Mouse (Mus musculus) limb, embryonic 15.5 days (tissue): ENCODE measurements at regions not wholly inside any gene's neighbourhood (a gene's known extent, or its start where the extent isn't known, plus 50 kb on each side); places are given as distances from the start of the nearest gene placed in this dataset.

Source experiments
- ATAC-seq: fragments of 200-750 bp; cut with Nextera tagmentation; 2 replicates; pipeline ENCODE4 v1.8.0; 2017; ENCODE audit warnings: low read depth, moderate TSS enrichment; ENCODE audit not compliant: insufficient number of reproducible peaks, low FRiP score, low TSS enrichment
- H3K27ac ChIP-seq: fragments of 300-500 bp; sonication (generic); 2 replicates; pipeline ENCODE4 v1.5.1; 2015; ENCODE audit warnings: moderate library complexity, mild to moderate bottlenecking, inconsistent platforms
- H3K27me3 ChIP-seq: fragments of 300-500 bp; sonication (generic); 2 replicates; pipeline ENCODE4 v1.6.1; 2015; ENCODE audit warnings: inconsistent platforms
- H3K36me3 ChIP-seq: fragments of 300-500 bp; sonication (generic); 2 replicates; pipeline ENCODE4 v1.6.1; 2015; ENCODE audit warnings: inconsistent platforms
- H3K4me1 ChIP-seq: fragments of 300-500 bp; sonication (generic); 2 replicates; pipeline ENCODE4 v1.6.1; 2015; ENCODE audit warnings: inconsistent platforms
- H3K4me2 ChIP-seq: fragments of 300-500 bp; sonication (generic); 2 replicates; pipeline ENCODE4 v1.6.1; 2015; ENCODE audit warnings: mild to moderate bottlenecking, inconsistent platforms
- H3K4me3 ChIP-seq: fragments of 300-500 bp; sonication (generic); 2 replicates; pipeline ENCODE4 v1.5.1; 2015; ENCODE audit warnings: mild to moderate bottlenecking, inconsistent platforms
- H3K9ac ChIP-seq: fragments of 300-500 bp; sonication (generic); 2 replicates; pipeline ENCODE4 v1.6.1; 2015; ENCODE audit warnings: inconsistent platforms
- H3K9me3 ChIP-seq: fragments of 300-500 bp; sonication (generic); 2 replicates; pipeline ENCODE4 v1.6.1; 2016; ENCODE audit warnings: inconsistent platforms
- WGBS: fragments of 180-500 bp; shearing (Covaris S2); methylation state at CpG from one replicate; pipeline ENCODE4 v1.1.7; 2015; 5-methylcytosine and 5-hydroxymethylcytosine counted together

DNA sequence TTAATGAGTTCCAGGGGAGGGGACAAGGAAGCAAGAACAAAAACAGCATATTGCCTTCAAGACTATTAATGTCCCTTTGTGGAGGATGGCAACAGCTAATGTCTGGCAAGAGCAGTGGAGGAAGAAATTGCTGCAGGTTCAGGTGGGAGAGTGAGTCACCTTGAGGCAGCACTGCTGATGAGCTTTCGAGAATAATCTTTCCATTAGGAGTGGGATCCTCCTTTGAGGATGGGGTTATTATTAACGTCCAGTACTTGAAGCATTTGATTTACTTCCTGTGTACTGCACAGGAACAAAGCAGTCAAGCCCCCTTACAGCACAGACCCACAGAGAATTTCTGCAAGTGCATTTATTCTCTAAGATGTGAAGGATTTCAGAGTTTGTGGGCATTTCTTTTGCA is 671.2 kb upstream of the Stxbp6 start:
- WGBS = 44% methylated on average over 2 of the region's 2 CpGs

DNA sequence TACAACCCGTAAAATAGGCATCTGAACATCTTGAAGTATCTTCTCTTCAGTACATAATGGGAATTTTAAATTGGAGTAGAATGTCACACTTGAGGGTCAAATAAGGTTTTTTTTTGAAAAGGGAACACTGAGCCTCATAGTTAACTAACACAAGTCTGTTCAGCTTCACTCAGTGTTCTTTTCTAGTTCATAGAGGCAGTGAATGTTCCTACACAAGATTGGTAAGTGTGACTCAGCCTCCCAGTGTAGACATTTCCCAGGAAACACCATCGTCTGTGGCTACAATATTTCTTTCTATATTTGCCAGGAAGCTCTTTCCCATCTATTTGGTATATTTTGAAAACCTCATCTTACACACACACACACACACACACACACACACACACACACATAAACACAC is 670.1 kb upstream of the Stxbp6 start:
- ATAC-seq = no peak
- no peaks in the 10 kb centered on the region for H3K9me3 ChIP-seq
- H3K27ac ChIP-seq = no peak overlapping the region
- H3K36me3 ChIP-seq = no peaks in the 10 kb centered on the region
- H3K4me2 ChIP-seq = no peak overlapping the region
- H3K4me1 ChIP-seq = no peaks in the 10 kb centered on the region
- no peaks in the 10 kb centered on the region for H3K27me3 ChIP-seq
- 81% methylated on average over 2 of the region's 2 CpGs for WGBS
- no peak overlapping the region for H3K9ac ChIP-seq
- H3K4me3 ChIP-seq = no peak overlapping the region

More for the DNA sequence above, 671.2 kb upstream of the Stxbp6 start:
- Histone ChIP-seq H3K4me3 (no peak overlapping the region), H3K27ac (no peak overlapping the region), H3K27me3 (no peaks in the 10 kb centered on the region), H3K9ac (no peak overlapping the region), H3K9me3 (no peaks in the 10 kb centered on the region), H3K4me1 (no peaks in the 10 kb centered on the region), H3K4me2 (no peak overlapping the region), H3K36me3 (no peaks in the 10 kb centered on the region)
- no peak for ATAC-seq

DNA sequence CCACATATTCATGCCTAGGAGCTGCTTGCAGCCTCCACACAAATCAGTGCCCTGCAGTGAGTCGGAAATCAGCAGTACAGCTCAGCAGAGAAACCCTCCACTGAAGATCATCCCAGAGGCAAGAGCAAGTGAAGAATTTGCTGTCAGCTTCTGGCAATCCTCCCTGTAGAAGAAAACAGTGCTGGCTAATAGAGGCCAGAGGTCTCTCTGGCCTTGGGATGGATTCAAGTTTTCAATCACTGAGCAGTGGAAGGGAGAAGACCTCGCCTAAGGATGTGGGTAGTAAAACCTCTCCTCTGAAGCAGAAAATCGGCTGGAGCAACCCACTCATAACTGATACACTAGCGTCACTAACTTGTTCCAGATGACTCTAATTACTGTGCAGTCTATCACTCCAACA is 659.2 kb upstream of the Stxbp6 start:
- Histone ChIP-seq H3K9ac (no peak overlapping the region), H3K4me2 (no peak overlapping the region), H3K27ac (no peak overlapping the region), H3K4me1 (no peaks in the 10 kb centered on the region), H3K9me3 (no peaks in the 10 kb centered on the region), H3K36me3 (no peaks in the 10 kb centered on the region), H3K27me3 (no peaks in the 10 kb centered on the region), H3K4me3 (no peak overlapping the region)
- no peak for ATAC-seq
- WGBS = 22% methylated on average over 4 of the region's 4 CpGs

DNA sequence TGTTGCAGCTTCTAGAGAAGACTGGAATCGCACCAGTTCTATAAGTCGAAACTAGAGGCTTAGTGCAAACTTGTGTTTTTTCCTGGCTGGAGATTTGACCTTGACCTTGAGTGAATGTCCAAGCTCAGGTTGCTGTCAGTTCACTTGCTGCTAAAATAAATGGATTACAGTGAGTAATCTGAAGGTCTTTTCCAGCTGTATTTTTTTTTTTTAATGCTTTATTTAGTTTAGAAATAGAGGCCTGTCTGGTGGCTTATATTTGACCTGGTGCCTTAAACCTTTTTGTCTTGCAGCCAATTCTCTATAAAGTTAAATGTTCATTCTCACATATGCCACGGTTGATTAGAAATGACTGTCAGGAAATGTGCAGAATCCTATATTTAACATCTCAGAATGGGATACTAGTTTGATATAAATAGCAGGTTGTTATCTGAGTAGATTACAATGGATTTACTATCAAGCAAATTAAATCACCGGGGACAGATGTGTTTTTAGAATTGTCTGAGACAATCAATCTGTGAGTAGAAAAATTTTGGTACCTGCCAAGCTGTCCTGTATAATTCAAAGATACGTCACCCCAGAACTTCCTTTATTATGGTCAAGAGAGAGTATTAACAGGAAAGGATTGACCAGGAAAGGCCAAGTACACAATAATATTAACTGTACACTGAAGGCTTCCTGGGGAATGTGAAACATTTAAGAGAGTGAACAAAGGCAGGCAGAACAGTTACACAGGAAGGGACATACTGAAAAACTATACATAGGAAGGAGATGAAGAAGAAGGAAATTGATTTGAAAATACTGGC is 650.3 kb upstream of the Stxbp6 start:
- H3K4me2 ChIP-seq = no peak overlapping the region
- no peaks in the 10 kb centered on the region for H3K9me3 ChIP-seq
- no peak for ATAC-seq
- H3K9ac ChIP-seq = no peak overlapping the region
- 67% methylated on average over 5 of the region's 5 CpGs for whole genome bisulfite sequencing
- H3K4me3 ChIP-seq = no peak overlapping the region
- H3K27me3 ChIP-seq = no peaks in the 10 kb centered on the region
- H3K36me3 ChIP-seq = no peaks in the 10 kb centered on the region
- H3K27ac ChIP-seq = no peak overlapping the region
- H3K4me1 ChIP-seq = no peaks in the 10 kb centered on the region

DNA sequence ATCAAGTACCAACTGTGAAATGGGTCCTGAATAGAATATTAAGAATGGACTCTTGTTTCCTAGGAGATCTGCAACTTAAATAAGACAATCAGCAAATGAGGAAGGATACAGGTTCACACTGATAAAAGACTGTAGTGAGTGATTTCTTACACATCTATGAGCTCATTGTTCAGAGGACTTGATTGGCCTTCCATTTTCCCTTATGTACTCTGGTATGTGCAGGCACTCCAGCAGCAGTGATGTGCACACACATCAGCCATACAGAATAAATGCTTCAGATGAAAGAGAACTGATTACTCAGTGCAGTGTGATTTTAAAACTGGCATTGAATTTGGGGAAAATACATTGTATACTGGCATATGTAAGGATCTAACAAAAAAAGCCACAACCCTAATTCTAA is 636.8 kb upstream of the Stxbp6 start:
- Histone ChIP-seq H3K36me3 (no peaks in the 10 kb centered on the region), H3K4me1 (no peaks in the 10 kb centered on the region), H3K27me3 (no peaks in the 10 kb centered on the region), H3K9ac (no peak overlapping the region), H3K4me2 (no peak overlapping the region), H3K4me3 (no peak overlapping the region), H3K27ac (no peak overlapping the region), H3K9me3 (no peaks in the 10 kb centered on the region)
- no peak for ATAC-seq

DNA sequence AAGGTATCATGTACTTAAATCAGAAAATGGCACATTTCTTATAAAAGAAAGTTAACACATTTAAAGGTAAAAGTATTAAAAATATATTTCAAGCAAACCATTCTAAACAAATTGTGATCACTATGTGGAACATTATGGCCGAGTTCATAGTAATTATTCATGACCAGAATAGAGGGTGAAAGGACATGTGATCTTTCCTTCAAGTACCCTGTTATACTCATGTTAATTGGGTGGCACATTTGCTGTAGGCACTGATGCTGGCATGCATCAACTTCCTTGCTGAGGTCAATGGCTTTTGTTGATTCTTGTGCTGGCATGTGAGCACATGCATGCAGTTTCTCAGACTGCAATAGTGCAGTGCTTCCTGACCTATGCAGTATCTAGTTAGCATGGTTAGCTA is 636.3 kb upstream of the Stxbp6 start:
- H3K4me3 ChIP-seq = no peak overlapping the region
- no peak for ATAC-seq
- no peaks in the 10 kb centered on the region for H3K9me3 ChIP-seq
- 54% methylated on average over 1 of the region's 1 CpGs for WGBS
- H3K9ac ChIP-seq = no peak overlapping the region
- H3K4me2 ChIP-seq = no peak overlapping the region
- no peaks in the 10 kb centered on the region for H3K36me3 ChIP-seq
- H3K4me1 ChIP-seq = no peaks in the 10 kb centered on the region
- H3K27ac ChIP-seq = no peak overlapping the region
- no peaks in the 10 kb centered on the region for H3K27me3 ChIP-seq

DNA sequence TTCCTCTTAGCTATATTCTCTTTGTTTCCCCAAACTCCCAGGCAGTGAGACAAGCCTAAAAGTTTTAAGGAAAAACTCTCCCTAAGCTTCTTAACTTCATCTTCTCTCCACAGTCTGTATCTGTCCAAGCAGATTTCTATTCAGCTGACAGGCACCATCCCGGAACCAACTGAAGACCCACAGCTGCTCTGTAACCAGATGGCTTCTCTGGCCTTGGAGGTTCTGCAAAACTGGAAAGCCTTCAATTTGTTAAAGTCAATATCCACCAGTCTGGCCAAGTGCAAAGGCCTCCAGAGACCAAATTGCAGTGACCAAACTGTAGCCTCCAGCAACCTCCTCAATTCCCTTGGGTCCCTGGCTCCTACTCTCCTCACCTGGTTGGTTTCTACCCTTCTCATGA is 614.8 kb upstream of the Stxbp6 start:
- Histone ChIP-seq H3K27me3 (no peaks in the 10 kb centered on the region), H3K9ac (no peak overlapping the region), H3K9me3 (no peaks in the 10 kb centered on the region), H3K4me3 (no peak overlapping the region), H3K4me2 (no peak overlapping the region), H3K27ac (no peak overlapping the region), H3K4me1 (no peaks in the 10 kb centered on the region), H3K36me3 (no peaks in the 10 kb centered on the region)
- 82% methylated on average over 1 of the region's 1 CpGs for WGBS
- ATAC-seq = no peak

DNA sequence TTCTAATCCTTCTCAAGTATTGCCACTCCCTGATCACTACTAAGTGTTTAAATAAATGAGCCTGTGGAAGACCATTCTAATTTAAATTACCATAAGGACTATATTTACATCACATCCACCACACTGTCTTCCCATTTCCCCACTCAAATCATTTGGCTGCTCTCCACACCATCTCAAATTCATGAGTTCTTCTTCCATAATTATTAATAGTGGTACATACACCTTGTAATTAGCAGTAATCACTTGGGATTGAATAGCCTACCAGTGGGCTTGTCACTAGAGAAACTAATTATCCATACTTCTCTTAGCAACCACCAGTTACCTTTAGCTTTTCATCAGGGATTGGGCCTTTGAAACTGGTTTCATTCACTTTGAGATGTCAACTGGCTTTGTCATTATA is 612.3 kb upstream of the Stxbp6 start:
- Histone ChIP-seq H3K27ac (no peak overlapping the region), H3K4me1 (no peaks in the 10 kb centered on the region), H3K4me2 (no peak overlapping the region), H3K36me3 (no peaks in the 10 kb centered on the region), H3K9me3 (no peaks in the 10 kb centered on the region), H3K9ac (no peak overlapping the region), H3K27me3 (no peaks in the 10 kb centered on the region), H3K4me3 (no peak overlapping the region)
- no peak for ATAC-seq

DNA sequence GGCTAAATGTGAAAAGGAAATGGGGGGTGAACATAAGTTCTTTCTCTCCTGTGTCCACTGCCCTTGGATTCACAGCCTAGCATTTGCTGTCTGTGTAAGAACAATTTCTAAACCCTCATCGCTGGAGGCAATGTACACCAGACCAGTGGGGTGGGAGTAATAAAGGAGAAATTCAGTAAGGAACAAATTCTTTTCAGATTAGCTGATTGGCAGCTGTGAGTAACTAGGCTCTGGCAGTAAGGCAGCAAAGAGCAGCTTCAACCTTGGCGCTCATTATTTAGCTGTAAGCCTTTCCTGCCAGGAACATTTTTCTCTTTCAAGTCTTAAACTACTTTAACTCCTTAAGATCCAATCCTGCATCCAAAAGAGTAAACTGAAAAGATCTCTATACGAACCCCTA is 597.9 kb upstream of the Stxbp6 start:
- peaks cover 22% of the 10 kb centered on the region for H3K4me1 ChIP-seq
- no peak overlapping the region for H3K4me3 ChIP-seq
- 12% methylated on average over 3 of the region's 3 CpGs for WGBS
- H3K27ac ChIP-seq = peak overlapping the region; percentile 76
- no peaks in the 10 kb centered on the region for H3K36me3 ChIP-seq
- no peaks in the 10 kb centered on the region for H3K27me3 ChIP-seq
- H3K4me2 ChIP-seq = peak overlapping the region; percentile 24; the same call in 1 of the 2 replicates
- no peaks in the 10 kb centered on the region for H3K9me3 ChIP-seq
- no peak for ATAC-seq
- no peak overlapping the region for H3K9ac ChIP-seq

DNA sequence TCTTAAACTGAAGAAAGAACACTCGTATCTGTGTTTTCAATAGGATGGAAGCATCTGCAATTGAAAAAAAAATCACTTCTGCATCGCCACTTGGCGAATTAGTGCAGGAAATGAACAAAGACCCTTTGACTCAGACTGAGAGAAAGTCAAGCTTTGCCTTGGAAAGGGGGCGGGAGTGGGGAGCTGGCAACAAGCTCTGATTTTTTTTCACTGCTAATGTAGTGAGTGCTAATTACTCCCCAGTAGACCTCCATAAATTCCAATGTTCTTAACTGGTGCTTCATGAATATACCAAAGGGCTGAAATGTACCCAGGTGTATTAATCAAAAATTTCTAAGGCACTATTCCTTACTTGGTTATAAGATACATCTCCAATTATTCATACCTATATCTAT is 597.0 kb upstream of the Stxbp6 start:
- peaks cover 22% of the 10 kb centered on the region for H3K4me1 ChIP-seq
- no peaks in the 10 kb centered on the region for H3K36me3 ChIP-seq
- ATAC-seq = no peak
- H3K9me3 ChIP-seq = no peaks in the 10 kb centered on the region
- H3K4me2 ChIP-seq = peak overlapping the region; percentile 24; the same call in 1 of the 2 replicates
- no peak overlapping the region for H3K4me3 ChIP-seq
- H3K27ac ChIP-seq = peak overlapping the region; percentile 76
- WGBS = 33% methylated on average over 4 of the region's 4 CpGs
- H3K27me3 ChIP-seq = no peaks in the 10 kb centered on the region
- H3K9ac ChIP-seq = no peak overlapping the region

DNA sequence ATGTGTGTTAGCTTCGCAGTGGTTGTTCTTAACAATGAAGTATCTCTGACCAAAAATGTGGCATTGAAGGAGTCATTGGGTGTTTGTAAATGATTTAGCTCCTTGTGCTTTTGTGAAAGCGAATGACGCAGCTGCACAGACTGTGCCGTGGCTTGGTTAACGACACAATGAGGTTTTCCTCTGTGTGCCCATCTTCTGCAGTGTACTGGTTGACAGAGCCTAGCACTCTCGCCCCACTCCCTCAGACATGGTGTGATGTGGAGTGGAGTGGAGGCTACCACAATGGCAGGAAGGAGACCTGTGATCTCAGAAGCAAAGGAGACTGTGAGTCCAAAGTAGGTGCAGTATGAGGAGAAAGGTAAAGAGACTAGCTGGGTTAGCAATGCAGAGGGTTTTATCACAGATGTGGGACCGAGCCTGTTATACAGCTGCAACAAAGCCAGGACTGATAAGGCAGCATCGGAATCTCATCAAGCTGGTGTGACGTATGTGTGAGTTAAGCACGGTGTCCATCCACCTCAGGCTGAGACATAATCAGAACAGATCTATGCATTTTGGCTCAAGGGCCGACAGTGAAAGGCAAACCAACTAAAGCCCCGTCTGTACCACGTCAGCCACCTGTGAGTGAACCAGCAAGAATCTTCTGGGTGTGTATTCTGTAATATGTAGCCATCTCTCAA is 596.5 kb upstream of the Stxbp6 start:
- ATAC-seq = no peak
- Histone ChIP-seq H3K9me3 (no peaks in the 10 kb centered on the region), H3K36me3 (no peaks in the 10 kb centered on the region), H3K4me3 (no peak overlapping the region), H3K4me2 (no peak overlapping the region), H3K9ac (no peak overlapping the region), H3K27me3 (no peaks in the 10 kb centered on the region), H3K4me1 (peaks cover 22% of the 10 kb centered on the region), H3K27ac (peak overlapping the region; percentile 54; the same call in 1 of the 2 replicates)
- 57% methylated on average over 13 of the region's 13 CpGs for WGBS

DNA sequence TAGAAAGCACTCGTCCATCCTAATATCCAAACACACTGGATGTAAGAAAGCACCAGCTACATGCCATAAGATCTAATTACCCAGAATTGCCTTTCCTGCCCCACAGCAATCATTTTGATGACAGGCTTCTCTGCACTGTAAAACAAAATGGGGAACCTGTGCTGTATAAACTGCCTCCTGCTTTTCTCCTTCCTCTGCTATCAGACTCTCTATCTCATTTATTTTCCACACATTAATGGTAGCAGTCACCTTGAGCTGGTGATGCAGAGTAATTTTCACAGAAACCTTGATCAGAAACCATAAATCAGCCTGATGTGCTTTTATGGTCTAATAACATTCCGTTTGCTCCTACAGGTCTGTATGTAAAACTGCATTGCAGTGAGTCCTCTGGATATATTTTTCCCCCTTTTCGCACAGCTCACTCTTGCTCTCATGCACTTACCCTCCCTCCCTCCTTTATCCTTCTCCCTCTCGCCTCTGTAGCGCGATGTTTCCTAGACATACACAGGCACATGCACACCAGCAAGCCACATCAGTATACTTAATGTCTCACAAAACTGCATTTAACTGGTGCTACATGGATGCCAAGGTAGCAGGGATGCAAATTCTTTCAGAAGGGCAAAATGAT is 595.9 kb upstream of the Stxbp6 start:
- 33% methylated on average over 6 of the region's 6 CpGs for WGBS
- peak overlapping the region; percentile 54; the same call in 1 of the 2 replicates for H3K27ac ChIP-seq
- H3K4me3 ChIP-seq = no peak overlapping the region
- H3K4me2 ChIP-seq = no peak overlapping the region
- no peak overlapping the region for H3K9ac ChIP-seq
- H3K36me3 ChIP-seq = no peaks in the 10 kb centered on the region
- no peaks in the 10 kb centered on the region for H3K27me3 ChIP-seq
- no peaks in the 10 kb centered on the region for H3K9me3 ChIP-seq
- H3K4me1 ChIP-seq = peaks cover 22% of the 10 kb centered on the region
- ATAC-seq = no peak
